Comparison of ENCODE assay signal across 15 mouse cellular contexts in genomic region chr14:24939068-24939467, GRCm38 (mm10).
DNase-seq lines count a peak whose midpoint lies in the region; ATAC-seq lines count a peak whose summit lies in the region.
"Had no signal": no experiment of that assay in that cellular context is flagged by ENCODE, and none has a peak within 500 bp of the region (broad histone marks: within the 10 kb centered on the region; RNA-seq: fewer than 3 reads in every experiment).

No protein-coding gene starts in this region.

- no peaks in the 10 kb centered on the region for H3K27me3 ChIP-seq in embryonic facial prominence, embryonic 13.5 days
- no peaks in the 10 kb centered on the region for H3K27me3 ChIP-seq in embryonic facial prominence, embryonic 10.5 days (replicated peaks; ENCODE audit: low read depth, poor library complexity, severe bottlenecking)
- H3K27me3 ChIP-seq in hindbrain, embryonic 16.5 days (replicated peaks; ENCODE audit: control insufficient read depth, insufficient read depth, low read length), result no peaks in the 10 kb centered on the region
- H3K27me3 ChIP-seq in hindbrain, embryonic 11.5 days (ENCODE audit: control insufficient read depth, insufficient read depth, low read length), result no peaks in the 10 kb centered on the region
- no peaks in the 10 kb centered on the region for H3K27me3 ChIP-seq in neural tube, embryonic 13.5 days
- no peaks in the 10 kb centered on the region for H3K27me3 ChIP-seq in neural tube, embryonic 15.5 days (replicated peaks)
- H3K27me3 ChIP-seq: liver, embryonic 15.5 days; midbrain, embryonic 12.5 days; stomach, embryonic 15.5 days had no signal

- DNase-seq in embryonic facial prominence, embryonic 10.5 days (ENCODE audit: low spot score), result no peak
- no peak for DNase-seq in hindbrain, embryonic 11.5 days (ENCODE audit: low spot score)
- no peak for DNase-seq in neural tube, embryonic 10.5 days (ENCODE audit: extremely low spot score, low spot score)
- no peak for DNase-seq in left cerebral cortex, adult 11 months (ENCODE audit: low spot score)
- DNase-seq: thymus, adult 2 months had no signal

- peak overlapping the region; percentile 7; the same call in 1 of the 2 replicates for H3K27ac ChIP-seq in embryonic facial prominence, embryonic 13.5 days
- H3K27ac ChIP-seq in embryonic facial prominence, embryonic 10.5 days (replicated peaks), result no peak overlapping the region
- H3K27ac ChIP-seq in hindbrain, embryonic 16.5 days (ENCODE audit: low read depth, low read length), result peak overlapping the region; percentile 75
- no peak overlapping the region for H3K27ac ChIP-seq in hindbrain, embryonic 11.5 days (ENCODE audit: low read depth, low read length)
- H3K27ac ChIP-seq in neural tube, embryonic 13.5 days (replicated peaks), result peak overlapping the region; percentile 52
- H3K27ac ChIP-seq in neural tube, embryonic 15.5 days (replicated peaks), result peak overlapping the region; percentile 67
- H3K27ac ChIP-seq: liver, embryonic 15.5 days; macrophage; midbrain, embryonic 12.5 days; stomach, embryonic 15.5 days had no signal

- WGBS in embryonic facial prominence, embryonic 13.5 days, result 78% methylated on average over 4 of the region's 4 CpGs
- WGBS in embryonic facial prominence, embryonic 10.5 days, result 74% methylated on average over 4 of the region's 4 CpGs
- 56% methylated on average over 4 of the region's 4 CpGs for WGBS in hindbrain, embryonic 16.5 days
- 90% methylated on average over 4 of the region's 4 CpGs for WGBS in hindbrain, embryonic 11.5 days
- WGBS in neural tube, embryonic 13.5 days, result 71% methylated on average over 4 of the region's 4 CpGs
- 70% methylated on average over 4 of the region's 4 CpGs for WGBS in neural tube, embryonic 15.5 days

- H3K9ac ChIP-seq in embryonic facial prominence, embryonic 13.5 days, result no peak overlapping the region
- H3K9ac ChIP-seq in hindbrain, embryonic 16.5 days (ENCODE audit: low read depth, low read length), result no peak overlapping the region
- H3K9ac ChIP-seq in hindbrain, embryonic 11.5 days (ENCODE audit: low read depth, low read length), result no peak overlapping the region
- no peak overlapping the region for H3K9ac ChIP-seq in neural tube, embryonic 13.5 days
- H3K9ac ChIP-seq in neural tube, embryonic 15.5 days (replicated peaks), result no peak overlapping the region
- H3K9ac ChIP-seq: liver, embryonic 15.5 days; midbrain, embryonic 12.5 days; stomach, embryonic 15.5 days had no signal

- H3K4me1 ChIP-seq in embryonic facial prominence, embryonic 13.5 days, result peaks cover 11% of the 10 kb centered on the region
- H3K4me1 ChIP-seq in embryonic facial prominence, embryonic 10.5 days, result peaks cover 13% of the 10 kb centered on the region; the same call in 1 of the 2 replicates
- peaks cover 3% of the 10 kb centered on the region; the same call in 1 of the 2 replicates for H3K4me1 ChIP-seq in hindbrain, embryonic 16.5 days (ENCODE audit: control insufficient read depth, insufficient read depth, low read depth, low read length)
- H3K4me1 ChIP-seq in hindbrain, embryonic 11.5 days (replicated peaks; ENCODE audit: control insufficient read depth, insufficient read depth, low read length), result no peaks in the 10 kb centered on the region
- H3K4me1 ChIP-seq in neural tube, embryonic 13.5 days (replicated peaks), result peaks cover 11% of the 10 kb centered on the region; the same call in 1 of the 2 replicates
- peaks cover 3% of the 10 kb centered on the region for H3K4me1 ChIP-seq in neural tube, embryonic 15.5 days
- H3K4me1 ChIP-seq: liver, embryonic 15.5 days; stomach, embryonic 15.5 days had no signal

- H3K9me3 ChIP-seq in embryonic facial prominence, embryonic 13.5 days, result no peaks in the 10 kb centered on the region
- H3K9me3 ChIP-seq in embryonic facial prominence, embryonic 10.5 days, result no peaks in the 10 kb centered on the region
- H3K9me3 ChIP-seq in hindbrain, embryonic 16.5 days (ENCODE audit: control insufficient read depth, low read length), result no peaks in the 10 kb centered on the region
- no peaks in the 10 kb centered on the region for H3K9me3 ChIP-seq in hindbrain, embryonic 11.5 days (ENCODE audit: control insufficient read depth, low read length)
- H3K9me3 ChIP-seq in neural tube, embryonic 13.5 days, result no peaks in the 10 kb centered on the region
- H3K9me3 ChIP-seq in neural tube, embryonic 15.5 days (replicated peaks), result no peaks in the 10 kb centered on the region
- H3K9me3 ChIP-seq: liver, embryonic 15.5 days; midbrain, embryonic 12.5 days; stomach, embryonic 15.5 days had no signal

- H3K4me2 ChIP-seq in embryonic facial prominence, embryonic 13.5 days, result no peak overlapping the region
- H3K4me2 ChIP-seq in hindbrain, embryonic 16.5 days (ENCODE audit: low read length), result no peak overlapping the region
- H3K4me2 ChIP-seq in hindbrain, embryonic 11.5 days (replicated peaks; ENCODE audit: low read depth, low read length), result no peak overlapping the region
- no peak overlapping the region for H3K4me2 ChIP-seq in neural tube, embryonic 13.5 days
- H3K4me2 ChIP-seq in neural tube, embryonic 15.5 days, result no peak overlapping the region
- H3K4me2 ChIP-seq: liver, embryonic 15.5 days; midbrain, embryonic 12.5 days; stomach, embryonic 15.5 days had no signal

- no peak overlapping the region for H3K4me3 ChIP-seq in embryonic facial prominence, embryonic 13.5 days
- no peak overlapping the region for H3K4me3 ChIP-seq in embryonic facial prominence, embryonic 10.5 days
- H3K4me3 ChIP-seq in hindbrain, embryonic 16.5 days (ENCODE audit: low read length), result no peak overlapping the region
- H3K4me3 ChIP-seq in hindbrain, embryonic 11.5 days (ENCODE audit: low read depth, low read length), result no peak overlapping the region
- H3K4me3 ChIP-seq in neural tube, embryonic 13.5 days, result no peak overlapping the region
- H3K4me3 ChIP-seq in neural tube, embryonic 15.5 days (replicated peaks), result no peak overlapping the region
- H3K4me3 ChIP-seq: left cerebral cortex, adult 2 months; liver, embryonic 15.5 days; midbrain, embryonic 12.5 days; stomach, embryonic 15.5 days had no signal

- no peaks in the 10 kb centered on the region for H3K36me3 ChIP-seq in embryonic facial prominence, embryonic 13.5 days
- H3K36me3 ChIP-seq in embryonic facial prominence, embryonic 10.5 days (replicated peaks), result no peaks in the 10 kb centered on the region
- no peaks in the 10 kb centered on the region for H3K36me3 ChIP-seq in hindbrain, embryonic 16.5 days (ENCODE audit: control insufficient read depth, insufficient read depth, low read length)
- no peaks in the 10 kb centered on the region for H3K36me3 ChIP-seq in hindbrain, embryonic 11.5 days (ENCODE audit: control insufficient read depth, insufficient read depth, low read length)
- no peaks in the 10 kb centered on the region for H3K36me3 ChIP-seq in neural tube, embryonic 13.5 days
- H3K36me3 ChIP-seq in neural tube, embryonic 15.5 days, result no peaks in the 10 kb centered on the region
- H3K36me3 ChIP-seq: liver, embryonic 15.5 days; midbrain, embryonic 12.5 days; stomach, embryonic 15.5 days had no signal

- no peak for ATAC-seq in embryonic facial prominence, embryonic 13.5 days (ENCODE audit: insufficient number of reproducible peaks, insufficient read depth, low FRiP score, low TSS enrichment, low read depth)
- peak; percentile 55; the same call in 1 of the 2 replicates for ATAC-seq in hindbrain, embryonic 16.5 days
- ATAC-seq in hindbrain, embryonic 11.5 days (ENCODE audit: low FRiP score), result no peak
- no peak for ATAC-seq in neural tube, embryonic 13.5 days (ENCODE audit: low read depth)
- ATAC-seq in neural tube, embryonic 15.5 days (ENCODE audit: low FRiP score), result peak; percentile 5; the same call in 1 of the 2 replicates
- ATAC-seq: inflammation-experienced regulatory T-cells, adult 6 months had no signal

Comparison
In these comparisons a context has a peak if more than half of its experiments do, and no peak if none do; other contexts are left out.
1. ATAC-seq: peak in hindbrain, embryonic 16.5 days (single experiment) and neural tube, embryonic 15.5 days (single experiment); none in embryonic facial prominence, embryonic 13.5 days (single experiment), hindbrain, embryonic 11.5 days (single experiment) and neural tube, embryonic 13.5 days (single experiment).
2. H3K27ac ChIP-seq: peak in embryonic facial prominence, embryonic 13.5 days (single experiment), hindbrain, embryonic 16.5 days (single experiment), neural tube, embryonic 13.5 days (single experiment) and neural tube, embryonic 15.5 days (single experiment); none in embryonic facial prominence, embryonic 10.5 days (single experiment) and hindbrain, embryonic 11.5 days (single experiment).